Mouse (Mus musculus) lung, adult 2 months (tissue): ENCODE results near the gene Gfra4. TPM values are rescaled to one million over a fixed set of nuclear protein-coding genes. Genes with fewer than 3 reads are reported as not detected.
"Not testable (repeated sequence)": the region's sequence is repeated elsewhere in the genome, so short reads cannot be mapped to it uniquely, and the experiment has no call there.

ENCODE experiments used
- DNase-seq: peaks from one replicate; pipeline ENCODE4 v3.0.0; 2022
- H3K4me1 ChIP-seq: fragments of 200-500 bp; 2 replicates; pipeline ENCODE4 v1.6.1; 2011; ENCODE audit warnings: low read length; ENCODE audit not compliant: control insufficient read depth, insufficient read depth
- H3K4me3 ChIP-seq: fragments of 200-500 bp; replicated peaks from 2 replicates; pipeline ENCODE3; 2011; ENCODE audit warnings: low read depth, mild to moderate bottlenecking, control low read depth, low read length; ENCODE audit errors: extremely low read depth
- CTCF ChIP-seq: fragments of 200-500 bp; IDR thresholded peaks from 2 replicates; pipeline ENCODE4 v1.5.1; 2011; ENCODE audit warnings: mild to moderate bottlenecking, low read length, control low read depth; ENCODE audit not compliant: insufficient read depth
- POLR2A ChIP-seq: fragments of 200-500 bp; IDR thresholded peaks from 2 replicates; pipeline ENCODE4 v1.6.1; 2011; ENCODE audit warnings: low read depth, mild to moderate bottlenecking, control low read depth, low read length, borderline replicate concordance; ENCODE audit errors: extremely low read depth
- WGBS: fragments of 180-500 bp; shearing (Covaris S2); methylation state at CpG from one replicate; pipeline ENCODE4 v1.1.7; 2018; 5-methylcytosine and 5-hydroxymethylcytosine counted together
- polyA plus RNA-seq: library from polyadenylated mRNA; depleted of rRNA; stranded (reverse); fragments of >200 nt; gene quantifications from 2 replicates; pipeline ENCODE4 v1.2.3, GENCODE M21; 2012; rRNA removed

Gfra4 gene
- polyA plus RNA-seq, 1 experiment: 7.3 TPM

DNA sequence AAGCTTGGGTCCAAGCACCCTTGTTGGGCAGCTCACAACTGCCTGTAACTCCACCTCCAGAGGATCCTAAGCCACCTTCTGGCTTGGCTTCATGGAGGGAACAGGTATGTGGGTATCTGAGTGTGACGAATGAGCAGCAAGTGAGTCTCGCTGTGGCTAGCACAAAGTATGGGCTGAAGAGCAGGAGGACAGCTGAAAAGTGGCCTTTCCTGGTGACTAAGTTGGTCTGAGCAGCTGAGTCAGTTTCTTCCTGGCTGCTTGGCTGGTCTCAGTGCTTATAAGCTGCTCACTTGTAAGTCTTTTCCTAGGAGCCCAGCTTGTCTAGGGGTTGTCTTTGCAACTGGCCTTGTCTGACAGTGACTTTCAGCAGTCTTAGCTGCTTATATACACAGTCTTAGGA lies 6.5 kb downstream of the Gfra4 start:
- H3K4me3 ChIP-seq: no peak overlapping the region
- peaks cover 5% of the 10 kb centered on the region; the same call in 1 of the 2 replicates for H3K4me1 ChIP-seq
- no peak for TF ChIP-seq POLR2A
- TF ChIP-seq CTCF: no peak
- no peak for DNase-seq
- 89% methylated on average over 2 of the region's 2 CpGs for WGBS

DNA sequence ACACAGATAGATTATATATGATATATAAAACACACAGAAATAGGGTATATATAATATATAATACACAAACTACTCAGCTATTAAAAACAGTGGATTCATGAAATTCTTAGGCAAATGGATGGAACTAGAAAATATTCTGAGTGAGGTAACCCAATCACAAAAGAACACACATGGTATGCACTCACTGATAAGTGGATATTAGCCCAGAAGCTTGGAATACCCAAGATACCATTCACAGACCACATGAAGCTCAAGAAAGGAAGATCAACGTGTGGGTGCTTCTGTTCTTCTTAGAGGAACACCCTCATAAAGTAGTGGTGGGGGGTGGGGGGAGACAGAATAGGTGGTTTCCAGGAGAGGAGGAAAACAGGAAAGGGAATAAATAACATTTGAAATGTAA lies 11.5 kb downstream of the Gfra4 start:
- H3K4me1 ChIP-seq, H3K4me3 ChIP-seq, DNase-seq: not testable (repeated sequence)
- 34% methylated on average over 1 of the region's 1 CpGs for WGBS

DNA sequence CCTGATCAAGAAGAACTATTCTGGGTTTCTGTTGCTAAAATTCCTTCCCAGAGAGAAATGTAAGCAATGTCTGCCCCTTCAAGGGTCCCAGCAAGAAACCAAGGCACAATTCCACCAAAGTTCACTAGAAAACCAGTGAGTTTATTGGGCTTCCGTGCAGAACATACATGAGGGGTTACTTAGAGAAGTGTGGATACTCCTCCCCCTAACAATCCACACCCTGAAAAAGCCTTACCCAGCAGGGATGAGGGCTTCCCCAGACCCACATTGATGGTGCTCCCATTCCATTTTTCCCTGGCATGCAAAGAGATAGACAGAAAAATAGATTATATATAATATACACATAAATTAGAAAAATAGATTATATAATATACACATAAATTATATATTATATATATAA lies 11.9 kb downstream of the Gfra4 start:
- WGBS: 95% methylated on average over 1 of the region's 1 CpGs
- Histone ChIP-seq H3K4me1 (no peaks in the 10 kb centered on the region), H3K4me3 (no peak overlapping the region)
- TF ChIP-seq POLR2A (no peak), CTCF (no peak)
- DNase-seq: no peak

DNA sequence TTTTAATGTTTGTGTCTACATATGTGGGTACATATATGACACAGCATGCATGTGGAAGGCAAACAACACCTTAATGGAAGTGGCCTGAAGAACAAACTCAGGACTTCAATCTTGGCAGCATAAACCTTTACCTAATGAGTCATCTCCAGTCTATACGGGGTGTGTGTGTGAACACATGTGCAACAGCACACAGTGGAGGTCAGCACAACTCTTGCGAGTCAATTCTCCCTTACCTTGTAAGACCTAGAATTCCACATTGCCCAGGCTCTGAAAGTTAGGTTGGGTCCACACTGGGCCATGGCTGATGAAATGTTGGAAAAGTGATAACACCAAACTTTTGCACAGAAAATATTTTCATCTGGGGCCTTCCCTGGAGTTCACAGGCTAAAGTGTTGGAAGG lies 12.3 kb downstream of the Gfra4 start:
- Histone ChIP-seq H3K4me3 (no peak overlapping the region), H3K4me1 (no peaks in the 10 kb centered on the region; the same call in 1 of the 2 replicates)
- DNase-seq: no peak
- WGBS: 75% methylated on average over 2 of the region's 2 CpGs
- TF ChIP-seq CTCF (no peak), POLR2A (no peak)

DNA sequence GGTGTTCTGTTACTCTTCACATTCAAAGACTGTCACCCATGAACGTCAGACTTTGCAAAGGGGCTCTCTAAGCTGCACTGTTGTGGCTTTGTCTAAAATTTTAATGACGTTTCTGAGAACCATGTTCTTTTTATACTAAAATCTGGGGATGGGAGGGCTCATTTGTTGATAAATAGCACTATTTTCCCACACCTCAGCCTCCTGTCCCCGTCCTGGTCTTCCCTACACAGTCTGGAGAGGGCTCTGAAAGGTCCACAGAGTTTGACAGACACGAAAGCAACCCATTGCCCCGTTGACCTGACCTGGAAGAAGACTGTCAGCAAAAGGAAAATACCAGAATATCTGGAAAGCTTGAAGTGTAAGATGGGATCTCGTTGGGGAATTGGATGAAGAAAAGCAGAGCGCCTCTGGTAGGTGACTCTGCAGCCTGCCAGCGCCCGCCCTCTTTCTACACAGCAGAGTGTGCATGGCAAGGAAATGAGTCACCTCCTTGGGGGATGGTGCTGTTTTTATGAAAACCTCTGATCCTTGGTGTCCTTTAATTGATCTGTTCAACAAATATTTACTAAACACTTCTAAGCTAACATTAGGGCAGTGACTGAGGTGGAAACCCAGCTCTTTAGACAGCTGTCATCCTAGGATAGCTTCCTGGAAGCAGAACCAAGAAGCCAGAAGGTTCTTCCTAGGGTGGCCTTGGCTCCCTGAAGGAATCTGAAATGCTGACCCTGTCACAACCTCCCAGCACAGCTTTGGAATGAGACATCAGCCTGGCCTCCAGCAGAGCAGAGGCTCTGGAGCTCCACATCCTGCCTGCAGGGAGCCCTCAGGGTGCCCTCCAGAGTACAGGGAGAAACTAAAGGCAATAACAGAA lies 13.6 kb downstream of the Gfra4 start:
- Histone ChIP-seq H3K4me3 (no peak overlapping the region), H3K4me1 (no peaks in the 10 kb centered on the region; the same call in 1 of the 2 replicates)
- WGBS: 37% methylated on average over 9 of the region's 9 CpGs
- no peak for TF ChIP-seq CTCF
- no peak for TF ChIP-seq POLR2A
- DNase-seq: no peak

DNA sequence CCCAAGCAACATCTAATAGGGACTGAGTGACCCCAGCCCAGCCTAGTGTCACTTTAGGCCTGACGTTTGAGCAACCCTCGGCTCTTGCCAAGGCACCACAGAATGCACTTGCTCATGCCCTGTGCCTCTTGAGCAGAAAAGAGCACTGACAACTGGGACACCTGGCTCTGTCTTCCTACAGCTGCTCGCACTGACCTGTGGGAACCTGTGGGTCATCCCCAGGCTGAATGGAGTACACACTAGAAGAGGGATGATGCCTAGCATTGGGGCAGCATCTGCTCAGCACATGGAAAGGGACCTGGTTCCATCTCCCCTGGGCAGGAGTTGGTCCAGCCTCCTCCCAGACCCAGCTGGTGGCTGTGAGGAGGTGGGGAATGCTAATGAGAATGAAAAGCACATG lies 15.9 kb downstream of the Gfra4 start:
- Histone ChIP-seq H3K4me1 (no peaks in the 10 kb centered on the region; the same call in 1 of the 2 replicates), H3K4me3 (no peak overlapping the region)
- whole genome bisulfite sequencing: 85% methylated on average over 3 of the region's 3 CpGs
- DNase-seq: no peak
- no peak for TF ChIP-seq POLR2A
- TF ChIP-seq CTCF: no peak

DNA sequence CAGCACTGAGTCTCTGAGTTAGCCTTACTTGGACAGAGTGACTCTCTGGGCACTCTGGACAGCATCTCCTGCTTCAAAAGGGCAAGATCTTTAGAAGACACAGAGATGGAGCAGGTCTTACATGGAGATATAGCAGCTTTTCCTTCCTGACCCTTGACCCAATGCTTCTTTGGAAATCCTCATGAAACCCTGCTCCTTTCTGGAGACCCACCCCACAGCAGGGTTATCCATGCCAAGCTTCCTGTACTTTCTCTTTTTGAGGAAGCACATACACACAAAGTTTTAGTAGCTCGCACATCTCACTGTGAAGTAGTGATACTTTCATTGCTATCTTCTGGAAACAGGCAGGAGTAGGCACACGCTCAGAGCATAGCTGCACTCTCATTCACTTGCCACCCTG lies 17.7 kb downstream of the Gfra4 start:
- no peak overlapping the region for H3K4me3 ChIP-seq
- no peak for DNase-seq
- H3K4me1 ChIP-seq: no peaks in the 10 kb centered on the region; the same call in 1 of the 2 replicates
- no peak for TF ChIP-seq CTCF
- TF ChIP-seq POLR2A: no peak
- WGBS: 67% methylated on average over 2 of the region's 2 CpGs

DNA sequence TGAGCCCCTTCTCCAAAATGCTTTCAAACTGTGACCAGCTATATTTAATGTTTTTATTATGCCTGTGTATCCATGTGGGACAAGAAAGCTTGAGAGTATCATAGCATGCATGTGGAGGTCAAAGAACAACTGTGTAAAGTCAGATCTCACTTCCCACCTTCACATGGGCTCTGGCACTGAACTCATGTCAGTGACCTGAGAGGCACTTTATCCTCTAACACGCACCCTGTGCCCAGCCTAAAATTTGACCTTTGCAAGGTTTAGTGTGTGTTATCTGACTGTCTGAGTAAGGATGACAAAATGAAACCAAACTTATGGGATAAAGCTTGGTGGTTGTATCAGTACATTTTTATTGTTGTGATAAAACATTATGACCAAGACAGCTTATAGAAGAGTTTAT lies 32.3 kb downstream of the Gfra4 start:
- TF ChIP-seq POLR2A: no peak
- TF ChIP-seq CTCF: no peak
- WGBS: 69% methylated on average over 1 of the region's 1 CpGs
- no peak for DNase-seq
- Histone ChIP-seq H3K4me1 (no peaks in the 10 kb centered on the region), H3K4me3 (no peak overlapping the region)

DNA sequence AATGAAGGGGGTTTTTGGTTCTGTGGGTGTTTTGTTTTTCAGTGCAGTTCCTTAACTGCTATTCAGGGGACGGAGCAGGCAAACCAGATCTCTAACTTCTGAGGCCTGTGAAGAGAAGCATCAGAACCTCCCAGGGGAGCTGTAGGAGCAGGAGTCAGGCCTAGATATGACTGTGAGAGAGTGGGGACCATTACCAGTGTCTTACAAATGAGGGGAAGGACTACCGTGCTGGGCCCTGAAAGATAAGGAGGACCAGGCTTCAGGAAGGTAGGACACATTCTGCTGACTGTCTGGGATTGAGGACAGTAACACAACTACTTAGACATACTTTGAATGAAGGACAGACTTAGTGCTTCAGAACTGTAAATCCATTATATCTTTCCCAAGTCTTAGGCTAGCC lies 33.8 kb downstream of the Gfra4 start:
- TF ChIP-seq POLR2A (no peak), CTCF (no peak)
- no peaks in the 10 kb centered on the region for H3K4me1 ChIP-seq
- 89% methylated on average over 2 of the region's 2 CpGs for WGBS
- DNase-seq: no peak
- no peak overlapping the region for H3K4me3 ChIP-seq

DNA sequence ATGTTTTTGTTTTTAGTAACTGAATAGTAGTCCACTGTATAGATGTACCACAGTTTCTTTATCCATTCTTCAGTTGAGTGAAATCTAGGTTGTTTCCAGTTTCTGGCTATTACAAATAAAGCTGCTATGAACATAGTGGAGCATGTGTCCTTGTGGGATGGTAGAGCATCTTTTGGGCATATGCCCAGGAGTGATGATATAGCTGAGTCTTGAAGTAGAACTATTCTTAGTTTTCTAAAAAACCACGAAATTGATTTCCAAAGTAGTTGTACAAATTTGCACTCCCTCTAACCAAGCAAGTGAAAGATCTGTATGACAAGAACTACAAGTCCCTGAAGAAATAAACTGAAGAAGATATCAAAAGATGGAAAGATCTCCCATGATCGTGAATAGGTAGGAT lies 50.1 kb downstream of the Gfra4 start:
- no peak for TF ChIP-seq POLR2A
- TF ChIP-seq CTCF: no peak
- no peak for DNase-seq
- WGBS: 91% methylated on average over 2 of the region's 2 CpGs

More for the DNA sequence above, 50.1 kb downstream of the Gfra4 start:
- no peaks in the 10 kb centered on the region for H3K4me1 ChIP-seq
- H3K4me3 ChIP-seq: no peak overlapping the region

Other genes with a start within 250 kb of the Gfra4 start
- gene 4930402H24Rik, start 136.7 kb downstream of the Gfra4 start, polyA plus RNA-seq: 51.6 and 55.9 TPM in 2 replicates
- gene Atrn, start 136.6 kb downstream of the Gfra4 start, polyA plus RNA-seq: 12.1 and 16.4 TPM in 2 replicates
- gene Adam33, start 20.7 kb upstream of the Gfra4 start, polyA plus RNA-seq: 28.8 and 34.5 TPM in 2 replicates
- 14.7 and 18.5 TPM in 2 replicates for gene Siglec1, start 43.7 kb upstream of the Gfra4 start, polyA plus RNA-seq
- gene Hspa12b, start 84.2 kb upstream of the Gfra4 start, polyA plus RNA-seq: 56.2 and 58.3 TPM in 2 replicates
- gene Gm11037, start 90.4 kb upstream of the Gfra4 start, polyA plus RNA-seq: not detected in 2 replicates
- 67.6 and 76.4 TPM in 2 replicates for gene 1700037H04Rik, start 117.0 kb upstream of the Gfra4 start, polyA plus RNA-seq
- gene Cenpb, start 137.0 kb upstream of the Gfra4 start, polyA plus RNA-seq: 131 and 138 TPM in 2 replicates
- 34.5 and 39.1 TPM in 2 replicates for gene Cdc25b, start 143.9 kb upstream of the Gfra4 start, polyA plus RNA-seq
- 16.6 and 19.2 TPM in 2 replicates for gene Spef1, start 144.2 kb upstream of the Gfra4 start, polyA plus RNA-seq
- 44.5 and 46.4 TPM in 2 replicates for gene Ap5s1, start 164.0 kb upstream of the Gfra4 start, polyA plus RNA-seq
- 49.8 and 59.7 TPM in 2 replicates for gene Mavs, start 191.0 kb upstream of the Gfra4 start, polyA plus RNA-seq
- gene Pank2, start 219.4 kb upstream of the Gfra4 start, polyA plus RNA-seq: 12.7 and 16.1 TPM in 2 replicates